Mouse (Mus musculus): ENCODE results near the gene Nprl2. TPM values are rescaled to one million over a fixed set of nuclear protein-coding genes. Genes with fewer than 3 reads are reported as not detected.

Gene Nprl2
- total RNA-seq, 2 experiments from 2014 or later, result 44.2 to 45.2 TPM

DNA sequence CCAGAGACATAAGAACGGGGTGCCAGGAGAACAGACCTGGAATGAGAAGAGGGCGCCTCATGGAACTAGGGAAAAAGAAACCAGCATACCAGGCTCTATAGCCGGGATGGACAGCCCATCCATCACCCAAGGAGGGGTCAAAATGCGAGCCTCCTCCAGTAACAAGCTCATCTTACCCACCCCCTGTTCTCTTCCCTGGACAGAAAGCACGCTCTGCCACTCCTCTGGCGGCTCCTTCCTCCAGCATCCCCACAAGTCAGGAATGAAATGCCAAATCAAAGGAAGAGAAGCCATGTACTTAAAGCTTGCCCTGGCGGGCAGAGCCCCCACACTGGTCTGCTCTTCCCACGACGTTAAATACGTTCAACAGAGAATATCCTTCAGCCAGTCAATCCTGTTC lies 1.0 kb upstream of the Nprl2 start:
- no peak for TF ChIP-seq CTCF (conservative IDR thresholded peaks at IDR 0.05)
- H3K4me3 ChIP-seq, result peak overlapping the region; percentile 70
- no peak for DNase-seq (ENCODE audit: low spot score in 2 of 2)
- peak overlapping the region; percentile 88; the same call in 1 of the 2 replicates for H3K27ac ChIP-seq

- peak overlapping the region; percentile 88 for H3K27ac ChIP-seq
These were observed 293 bp downstream of the Nprl2 start for GRCm38 (mm10) chr9:107542352-107542686.

GRCm38 (mm10) chr9:107542721-107543120 lies 695 bp downstream of the Nprl2 start:
- Histone ChIP-seq H3K4me3 (peak overlapping the region; percentile 70), H3K27ac (peak overlapping the region; percentile 88)
- TF ChIP-seq CTCF (conservative IDR thresholded peaks at IDR 0.05), result no peak
- no peak for DNase-seq (ENCODE audit: low spot score in 2 of 2)

More at GRCm38 (mm10) chr9:107542352-107542686, 293 bp downstream of the Nprl2 start:
- peak overlapping the region; percentile 70 for H3K4me3 ChIP-seq
- TF ChIP-seq CTCF (conservative IDR thresholded peaks at IDR 0.05), result no peak
- DNase-seq (ENCODE audit: low spot score in 2 of 2), result no peak

GRCm38 (mm10) chr9:107543299-107543698 lies 1.3 kb downstream of the Nprl2 start:
- no peak overlapping the region for H3K4me3 ChIP-seq
- no peak overlapping the region for H3K27ac ChIP-seq
- no peak for TF ChIP-seq CTCF (conservative IDR thresholded peaks at IDR 0.05)
- no peak for DNase-seq (ENCODE audit: low spot score in 2 of 2)

GRCm38 (mm10) chr9:107544196-107544700 lies 2.2 kb downstream of the Nprl2 start:
- Histone ChIP-seq H3K4me3 (no peak overlapping the region), H3K27ac (no peak overlapping the region)
- DNase-seq (ENCODE audit: low spot score in 2 of 2), result no peak
- no peak for TF ChIP-seq CTCF (conservative IDR thresholded peaks at IDR 0.05)

GRCm38 (mm10) chr9:107544729-107545128 lies 2.7 kb downstream of the Nprl2 start:
- Histone ChIP-seq H3K4me3 (no peak overlapping the region), H3K27ac (no peak overlapping the region)
- no peak for DNase-seq (ENCODE audit: low spot score in 2 of 2)
- no peak for TF ChIP-seq CTCF (conservative IDR thresholded peaks at IDR 0.05)

DNA sequence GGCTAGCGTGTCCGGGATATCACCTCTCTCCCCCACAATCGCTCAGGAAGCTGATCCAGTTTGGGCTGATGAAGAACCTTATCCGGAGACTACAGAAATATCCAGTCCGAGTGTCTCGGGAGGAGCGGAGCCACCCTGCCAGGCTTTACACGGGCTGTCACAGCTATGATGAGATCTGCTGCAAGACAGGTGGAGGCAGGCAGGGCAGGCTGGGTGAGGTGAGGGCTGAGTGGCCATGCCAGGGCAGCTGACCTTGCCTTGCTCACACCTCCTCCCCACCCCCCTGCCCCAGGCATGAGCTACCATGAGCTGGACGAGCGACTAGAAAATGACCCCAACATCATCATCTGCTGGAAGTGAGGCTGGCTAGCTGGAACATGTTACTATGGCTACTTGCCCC lies 3.2 kb downstream of the Nprl2 start:
- Histone ChIP-seq H3K4me3 (no peak overlapping the region), H3K27ac (no peak overlapping the region)
- no peak for DNase-seq (ENCODE audit: low spot score in 2 of 2)
- no peak for TF ChIP-seq CTCF (conservative IDR thresholded peaks at IDR 0.05)

DNA sequence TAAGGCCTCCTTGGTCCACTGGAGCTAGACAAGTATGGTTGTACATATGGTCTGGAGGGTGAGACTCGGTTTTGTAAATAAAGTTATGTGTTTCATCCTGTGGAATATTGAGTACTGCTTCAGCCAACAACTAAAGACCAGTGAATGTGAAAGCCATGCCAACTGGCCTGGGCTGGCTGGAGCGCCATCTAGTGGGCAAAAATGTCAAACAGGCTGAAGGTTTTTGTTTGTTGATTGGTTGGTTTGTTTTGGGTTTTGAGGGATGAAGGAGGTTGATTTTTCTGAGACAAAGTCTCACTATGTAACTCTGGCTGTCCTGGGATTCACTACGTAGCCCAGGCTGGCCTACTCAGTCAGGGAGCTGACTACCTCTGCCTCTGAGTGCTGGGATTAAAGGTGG lies 3.6 kb downstream of the Nprl2 start:
- no peak overlapping the region for H3K4me3 ChIP-seq
- peak; percentile 65 to 83 for DNase-seq (ENCODE audit: low spot score in 2 of 2)
- no peak overlapping the region for H3K27ac ChIP-seq
- peak; percentile 96 for TF ChIP-seq CTCF (conservative IDR thresholded peaks at IDR 0.05)

DNA sequence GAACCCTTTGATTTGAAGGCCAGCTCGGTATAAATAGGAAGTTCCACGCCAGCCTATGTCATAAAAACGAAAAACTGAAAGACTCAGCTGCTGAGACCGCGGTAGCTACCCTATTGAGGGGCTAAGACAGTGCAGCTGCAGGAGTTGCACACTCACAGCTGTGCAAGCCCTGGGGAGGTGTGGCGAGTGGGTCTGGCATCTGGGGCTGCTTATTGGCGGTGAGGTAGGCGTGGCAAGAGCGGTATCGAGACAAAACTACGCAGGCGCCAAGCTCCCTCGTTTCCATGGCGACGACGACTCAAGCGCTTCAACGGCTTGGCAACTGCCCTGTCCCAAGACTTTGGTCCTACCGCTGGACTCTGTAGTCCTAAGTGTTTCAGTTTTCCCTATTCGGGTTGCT lies 5.0 kb downstream of the Nprl2 start, which contains the start of gene Zmynd10:
Gene Zmynd10, plus strand, starts transcription at position 273 of the 400 bp plus-strand sequence.
- DNase-seq (ENCODE audit: low spot score in 2 of 2), result peak; percentile 82 to 89
- Histone ChIP-seq H3K27ac (peak within 1 kb of the TSS; percentile 73), H3K4me3 (peak within 1 kb of the TSS; percentile 46)
- no peak for TF ChIP-seq CTCF (conservative IDR thresholded peaks at IDR 0.05)

DNA sequence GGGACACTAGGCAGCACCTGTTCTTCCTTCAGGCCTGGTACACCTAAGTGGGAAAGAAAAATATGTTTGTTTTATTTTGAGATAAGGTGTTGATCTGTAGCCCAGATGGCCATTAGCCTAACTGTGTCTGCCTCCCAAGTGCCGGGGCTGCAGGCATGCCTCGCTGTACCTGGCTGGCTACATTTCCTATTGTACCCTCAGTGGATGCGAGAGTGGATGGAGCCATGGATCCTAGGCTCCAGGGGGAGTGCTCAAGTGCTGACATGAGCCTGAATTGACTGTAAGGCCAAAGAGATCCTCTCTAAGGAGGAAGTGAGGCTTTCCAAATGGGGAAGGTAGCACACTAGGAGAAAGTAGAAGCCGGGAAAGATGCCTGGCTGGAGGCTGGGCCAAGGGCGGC lies 5.9 kb downstream of the Nprl2 start:
- DNase-seq (ENCODE audit: low spot score in 2 of 2), result no peak
- Histone ChIP-seq H3K4me3 (no peak overlapping the region), H3K27ac (no peak overlapping the region)
- TF ChIP-seq CTCF (conservative IDR thresholded peaks at IDR 0.05), result no peak

DNA sequence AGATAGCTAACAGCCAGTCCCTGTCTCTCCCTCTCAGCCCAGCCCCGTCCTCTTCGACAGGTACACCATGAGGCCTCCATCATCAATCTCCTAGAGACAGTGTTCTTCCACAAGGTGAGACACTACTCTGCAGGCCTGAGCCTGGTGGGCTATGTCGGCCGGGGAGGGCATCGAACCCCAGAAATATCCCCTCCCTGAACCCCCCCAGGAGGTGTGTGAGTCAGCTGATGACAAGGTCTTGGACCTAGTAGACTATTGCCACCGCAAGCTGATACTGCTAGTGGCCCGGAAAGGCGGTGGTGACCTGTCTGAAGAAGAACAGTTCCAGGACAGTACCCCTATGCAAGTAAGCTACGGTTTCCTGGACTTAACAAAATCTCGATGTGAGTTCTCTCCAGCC lies 6.8 kb downstream of the Nprl2 start:
- no peak overlapping the region for H3K4me3 ChIP-seq
- DNase-seq (ENCODE audit: low spot score in 2 of 2), result no peak
- no peak for TF ChIP-seq CTCF (conservative IDR thresholded peaks at IDR 0.05)
- H3K27ac ChIP-seq, result no peak overlapping the region

GRCm38 (mm10) chr9:107549297-107550074 lies 7.5 kb downstream of the Nprl2 start:
- no peak for DNase-seq (ENCODE audit: low spot score in 2 of 2)
- Histone ChIP-seq H3K4me3 (no peak overlapping the region), H3K27ac (no peak overlapping the region)
- no peak for TF ChIP-seq CTCF (conservative IDR thresholded peaks at IDR 0.05)

DNA sequence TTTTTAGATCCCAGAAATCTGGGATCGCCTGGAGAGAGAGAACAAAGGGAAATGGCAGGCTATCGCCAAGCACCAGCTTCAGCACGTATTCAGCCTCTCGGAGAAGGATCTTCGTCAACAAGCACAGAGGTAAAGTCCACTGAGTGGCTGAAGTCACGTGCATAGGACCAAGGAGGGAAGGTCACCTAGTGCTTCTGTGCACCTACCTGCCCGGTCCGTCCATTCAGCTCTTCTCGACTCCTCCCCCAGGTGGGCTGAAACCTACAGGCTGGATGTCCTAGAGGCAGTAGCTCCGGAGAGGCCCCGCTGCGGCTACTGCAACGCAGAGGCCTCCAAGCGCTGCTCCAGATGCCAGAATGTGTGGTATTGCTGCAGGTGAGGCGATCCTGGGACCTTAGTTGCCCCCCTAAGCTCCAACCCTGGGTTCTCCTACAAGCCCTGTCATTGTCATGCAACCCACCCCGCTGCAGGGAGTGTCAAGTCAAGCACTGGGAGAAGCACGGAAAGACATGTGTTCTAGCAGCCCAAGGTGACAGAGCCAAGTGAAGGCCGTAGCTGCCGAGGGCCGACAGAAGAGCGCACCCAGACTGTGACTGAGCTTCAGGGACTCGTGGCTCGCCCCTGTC lies 8.6 kb downstream of the Nprl2 start:
- H3K27ac ChIP-seq, result no peak overlapping the region
- H3K4me3 ChIP-seq, result no peak overlapping the region
- TF ChIP-seq CTCF (conservative IDR thresholded peaks at IDR 0.05), result no peak
- no peak for DNase-seq (ENCODE audit: low spot score in 2 of 2)
